Mouse (Mus musculus) brain, embryonic 14.5 days (tissue): ENCODE data around the gene Syt8.

ENCODE experiments used
- CTCF ChIP-seq: fragments of 200-500 bp; IDR thresholded peaks from 2 replicates; pipeline ENCODE4 v1.5.1; 2012; ENCODE audit warnings: inconsistent platforms, mild to moderate bottlenecking, moderate library complexity, borderline replicate concordance; ENCODE audit not compliant: insufficient read depth, insufficient read length; ENCODE audit errors: extremely low read depth
- POLR2A ChIP-seq: fragments of 200-500 bp; IDR thresholded peaks from 2 replicates; pipeline ENCODE4 v1.6.1; 2012; ENCODE audit warnings: mild to moderate bottlenecking, inconsistent platforms, borderline replicate concordance; ENCODE audit not compliant: poor library complexity, insufficient read depth, insufficient read length, severe bottlenecking; ENCODE audit errors: extremely low read depth

GRCm38 (mm10) chr7:142389961-142390650, 44.5 kb upstream of the Syt8 start:
- TF ChIP-seq CTCF: no peak
- no peak for TF ChIP-seq POLR2A
